Mouse (Mus musculus) CH12.LX (cell line): ENCODE data around the gene Rtbdn. TPM values are rescaled to one million over a fixed set of nuclear protein-coding genes. Genes with fewer than 3 reads are reported as not detected.
A peak's percentile ranks its signal among the peaks of the same experiment; 100 is the strongest.

Source experiments
- DNase-seq: peaks from one replicate; pipeline ENCODE4 v3.0.0-alpha.2; 2013; ENCODE audit errors: extremely low read depth
- H3K27ac ChIP-seq: 2 replicates; pipeline ENCODE4 v1.5.1; 2012; ENCODE audit warnings: low read depth, mild to moderate bottlenecking, control low read depth, moderate library complexity; ENCODE audit not compliant: insufficient read depth
- H3K27me3 ChIP-seq: replicated peaks from 2 replicates; pipeline ENCODE3; 2012; ENCODE audit warnings: inconsistent platforms
- H3K36me3 ChIP-seq, 2 experiments: replicated peaks in 1 of 2; 2 replicates each; pipeline versions ENCODE3 to v1.6.1; 2012; ENCODE audit warnings: inconsistent platforms in 1 of 2, low read length in 1 of 2, mild to moderate bottlenecking in 1 of 2, mixed read lengths in 1 of 2, moderate library complexity in 1 of 2; ENCODE audit not compliant: control insufficient read depth in 1 of 2, insufficient read depth in 1 of 2
- H3K4me1 ChIP-seq, 2 experiments: 2 replicates each; pipeline ENCODE4 v1.6.1; 2012; ENCODE audit warnings: inconsistent platforms in 1 of 2, moderate library complexity in 1 of 2; ENCODE audit not compliant: insufficient read depth in 2 of 2, control insufficient read depth in 1 of 2
- H3K4me2 ChIP-seq: 2 replicates; pipeline ENCODE4 v1.6.1; 2012; ENCODE audit warnings: low read depth, mild to moderate bottlenecking, control low read depth; ENCODE audit not compliant: poor library complexity, insufficient read depth, severe bottlenecking
- H3K4me3 ChIP-seq, 3 experiments: fragments of 150-350 bp in 1 of 3; sonication (generic) in 1 of 3; replicated peaks in 1 of 3; 2 replicates each; pipeline versions ENCODE3 to v1.5.1; 2011 to 2012; ENCODE audit warnings: low read depth in 2 of 3, low read length in 2 of 3, mild to moderate bottlenecking in 2 of 3, moderate library complexity in 2 of 3, control low read depth in 1 of 3, improper control_type of control experiment in 1 of 3, inconsistent platforms in 1 of 3, mixed read lengths in 1 of 3; ENCODE audit not compliant: poor library complexity in 1 of 3
- H3K79me2 ChIP-seq: replicated peaks from 2 replicates; pipeline ENCODE4 v1.6.1; 2012; ENCODE audit warnings: mild to moderate bottlenecking, moderate library complexity; ENCODE audit not compliant: control insufficient read depth, poor library complexity, insufficient read depth, severe bottlenecking; ENCODE audit errors: extremely low read depth
- H3K9ac ChIP-seq: 2 replicates; pipeline ENCODE4 v1.6.1; 2012; ENCODE audit warnings: low read depth, mild to moderate bottlenecking, control low read depth, moderate library complexity; ENCODE audit not compliant: insufficient read depth
- H3K9me3 ChIP-seq: replicated peaks from 2 replicates; pipeline ENCODE3; 2012; ENCODE audit warnings: low read length, inconsistent platforms, mixed read lengths
- BHLHE40 ChIP-seq: IDR thresholded peaks from 2 replicates; pipeline ENCODE4 v1.6.1; 2011; ENCODE audit warnings: mild to moderate bottlenecking, low read depth, low read length, improper control_type of control experiment
- CTCF ChIP-seq, 2 experiments: IDR thresholded peaks in 1 of 2; conservative IDR thresholded peaks in 1 of 2; 2 replicates each; pipeline ENCODE4 v1.5.1; 2011 to 2012; ENCODE audit warnings: low read depth in 2 of 2, low read length in 2 of 2, improper control_type of control experiment in 1 of 2, inconsistent platforms in 1 of 2, mild to moderate bottlenecking in 1 of 2, moderate library complexity in 1 of 2
- E2F4 ChIP-seq: IDR thresholded peaks from 2 replicates; pipeline ENCODE4 v1.6.1; 2011; ENCODE audit warnings: low read depth, low read length, improper control_type of control experiment; ENCODE audit not compliant: insufficient replicate concordance
- ELF1 ChIP-seq: IDR thresholded peaks from 2 replicates; pipeline ENCODE4 v1.6.1; 2014; ENCODE audit warnings: low read depth, mild to moderate bottlenecking, inconsistent platforms, low read length, improper control_type of control experiment
- ETS1 ChIP-seq: conservative IDR thresholded peaks from 2 replicates; pipeline ENCODE4 v1.6.1; 2012; ENCODE audit warnings: low read depth, mild to moderate bottlenecking, inconsistent platforms, low read length, improper control_type of control experiment, moderate library complexity
- JUN ChIP-seq: IDR thresholded peaks from 2 replicates; pipeline ENCODE4 v1.6.1; 2011; ENCODE audit warnings: low read depth, mild to moderate bottlenecking, low read length, improper control_type of control experiment, moderate library complexity; ENCODE audit not compliant: insufficient read depth
- JUND ChIP-seq: conservative IDR thresholded peaks from 2 replicates; pipeline ENCODE4 v1.6.1; 2011; ENCODE audit warnings: low read depth, low read length, improper control_type of control experiment
- KAT2A ChIP-seq: IDR thresholded peaks from 2 replicates; pipeline ENCODE4 v1.6.1; 2012; ENCODE audit warnings: low read length, improper control_type of control experiment, inconsistent platforms; ENCODE audit not compliant: insufficient replicate concordance
- MAZ ChIP-seq: IDR thresholded peaks from 2 replicates; pipeline ENCODE4 v1.6.1; 2012; ENCODE audit warnings: low read depth, mild to moderate bottlenecking, inconsistent platforms, low read length, improper control_type of control experiment, moderate library complexity
- MXI1 ChIP-seq: IDR thresholded peaks from 2 replicates; pipeline ENCODE4 v1.6.1; 2011; ENCODE audit warnings: mild to moderate bottlenecking, low read depth, low read length, improper control_type of control experiment
- MYC ChIP-seq: IDR thresholded peaks from 2 replicates; pipeline ENCODE4 v1.6.1; 2011; ENCODE audit warnings: low read depth, mild to moderate bottlenecking, improper control_type of control experiment, low read length
- POLR2A ChIP-seq: IDR thresholded peaks from 2 replicates; pipeline ENCODE4 v1.6.1; 2011; ENCODE audit warnings: low read depth, mild to moderate bottlenecking, improper control_type of control experiment, low read length
- POLR2AphosphoS2 ChIP-seq: IDR thresholded peaks from 2 replicates; pipeline ENCODE4 v1.6.1; 2011; ENCODE audit warnings: low read depth, low read length, improper control_type of control experiment
- RAD21 ChIP-seq: IDR thresholded peaks from 2 replicates; pipeline ENCODE4 v1.6.1; 2011; ENCODE audit warnings: low read depth, mild to moderate bottlenecking, low read length, improper control_type of control experiment, moderate library complexity
- SMC3 ChIP-seq: IDR thresholded peaks from 2 replicates; pipeline ENCODE4 v1.6.1; 2011; ENCODE audit warnings: low read depth, low read length, improper control_type of control experiment
- TCF12 ChIP-seq: IDR thresholded peaks from 2 replicates; pipeline ENCODE4 v1.6.1; 2014; ENCODE audit warnings: low read depth, mild to moderate bottlenecking, inconsistent platforms, low read length, improper control_type of control experiment
- USF1 ChIP-seq: IDR thresholded peaks from 2 replicates; pipeline ENCODE4 v1.6.1; 2014; ENCODE audit warnings: low read depth, mild to moderate bottlenecking, inconsistent platforms, low read length, improper control_type of control experiment
- ZC3H11A ChIP-seq: IDR thresholded peaks from 2 replicates; pipeline ENCODE4 v1.6.1; 2012; ENCODE audit warnings: low read depth, mild to moderate bottlenecking, inconsistent platforms, low read length, improper control_type of control experiment
- dilution Hi-C: fragments of 300-500 bp; cut with MboI; formaldehyde crosslinking; loops from 2 replicates; pipeline ENCODE4 v1.14.3; 2020; ENCODE audit warnings: low sequenced_read_pairs; ENCODE audit not compliant: extremely low pct_unique_long_range_greater_than_20kb, extremely low pct_ligation_motif_present
- in situ Hi-C: fragments of 300-500 bp; cut with MboI; formaldehyde crosslinking; loops from 3 replicates; pipeline ENCODE4 v1.14.3; 2019; ENCODE audit warnings: low sequenced_read_pairs, low pct_ligation_motif_present, low pct_unique_long_range_greater_than_20kb, mixed read lengths
- polyA plus RNA-seq: library from polyadenylated mRNA; unstranded; fragments of >175 nt; gene quantifications from 2 replicates; pipeline ENCODE4 v1.2.1, GENCODE M21; 2012; ENCODE audit warnings: low read depth; ENCODE audit not compliant: insufficient read length
- total RNA-seq, 2 experiments: library from RNA; depleted of rRNA; stranded (reverse); fragments of 300-350 nt in 1 of 2; fragments of >200 nt in 1 of 2; gene quantifications; 2 replicates each; pipeline ENCODE4 v1.2.3; 2012 to 2014

Rtbdn gene
- total RNA-seq (2012; rRNA removed) (0.17 and 0.21 TPM in 2 replicates), total RNA-seq (2014; rRNA removed) (not detected in 2 replicates), polyA plus RNA-seq (0.93 and 1.8 TPM in 2 replicates)

- in situ Hi-C loops (no loop called here), dilution Hi-C loops (no loop called here)
- DNase-seq = no peak
- H3K36me3 ChIP-seq = no peaks in the 10 kb centered on the region
- no peak within 1 kb of the TSS for H3K4me3 ChIP-seq
- H3K79me2 ChIP-seq = no peaks in the 10 kb centered on the region
- no peak for TF ChIP-seq MAZ
- no peak for TF ChIP-seq BHLHE40
- TF ChIP-seq USF1 = no peak
- TF ChIP-seq JUND = no peak
- no peak for TF ChIP-seq ZC3H11A
- no peak for TF ChIP-seq POLR2A
- TF ChIP-seq JUN = no peak
- TF ChIP-seq ETS1 = no peak
- peak; percentile 29; the same call in 1 of the 2 replicates for TF ChIP-seq SMC3
- TF ChIP-seq CTCF (conservative IDR thresholded peaks at IDR 0.05 in 1 of 2, IDR thresholded peaks at IDR 0.05 in 1 of 2; ENCODE audit: low read depth in 2 of 2, low read length in 2 of 2) = peak in 1 of 2 experiments; percentile 61; a peak in 2 of 4 replicates
- TF ChIP-seq KAT2A = no peak
- TF ChIP-seq E2F4 = no peak
- peak; percentile 39 for TF ChIP-seq RAD21
- TF ChIP-seq MYC = no peak
- TF ChIP-seq MXI1 = no peak
- H3K9me3 ChIP-seq = peaks cover 2% of the 10 kb centered on the region
- peaks cover 0 to 9% of the 10 kb centered on the region in 2 experiments; a peak in 2 of 4 replicates for H3K4me1 ChIP-seq
- H3K27me3 ChIP-seq = peaks cover 70% of the 10 kb centered on the region
- no peak within 1 kb of the TSS for H3K9ac ChIP-seq
- no peak within 1 kb of the TSS for H3K27ac ChIP-seq
- peak within 1 kb of the TSS; percentile 16 for H3K4me2 ChIP-seq
These were observed at the start of gene Rtbdn for GRCm38 (mm10) chr8:84946528-84947240. Rtbdn (plus strand) TSS chr8:84946991.

- peaks cover 0 to 1% of the 10 kb centered on the region in 2 experiments for H3K36me3 ChIP-seq
- no peak overlapping the region for H3K4me3 ChIP-seq
- H3K4me2 ChIP-seq = no peak overlapping the region
- H3K79me2 ChIP-seq = no peaks in the 10 kb centered on the region
- no peak for DNase-seq
- H3K4me1 ChIP-seq = peaks cover 2 to 9% of the 10 kb centered on the region in 2 experiments; a peak in 2 of 4 replicates
- in situ Hi-C loops (no loop called here), dilution Hi-C loops (no loop called here)
- peaks cover 21% of the 10 kb centered on the region for H3K27me3 ChIP-seq
- H3K27ac ChIP-seq = no peak overlapping the region
- no peak for TF ChIP-seq BHLHE40
- no peak for TF ChIP-seq ZC3H11A
- TF ChIP-seq ELF1 = no peak
- TF ChIP-seq E2F4 = no peak
- no peak for TF ChIP-seq TCF12
- no peak for TF ChIP-seq POLR2AphosphoS2
- H3K9me3 ChIP-seq = no peaks in the 10 kb centered on the region
- no peak overlapping the region for H3K9ac ChIP-seq
These were observed 45.7 kb upstream of the Rtbdn start for GRCm38 (mm10) chr8:84901071-84901470.
